Mouse (Mus musculus) T-helper 2 cell (primary cell): ENCODE data around the gene Ms4a4d.
"Not testable (repeated sequence)": the region's sequence is repeated elsewhere in the genome, so short reads cannot be mapped to it uniquely, and the experiment has no call there.

Experiments used
- in situ Hi-C: fragments of 300-600 bp; cut with MboI, MseI; formaldehyde crosslinking; loops from one replicate; pipeline ENCODE4 v1.15.1; 2025; ENCODE audit warnings: high pct_unique_total_duplicates

Ms4a4d gene

DNA sequence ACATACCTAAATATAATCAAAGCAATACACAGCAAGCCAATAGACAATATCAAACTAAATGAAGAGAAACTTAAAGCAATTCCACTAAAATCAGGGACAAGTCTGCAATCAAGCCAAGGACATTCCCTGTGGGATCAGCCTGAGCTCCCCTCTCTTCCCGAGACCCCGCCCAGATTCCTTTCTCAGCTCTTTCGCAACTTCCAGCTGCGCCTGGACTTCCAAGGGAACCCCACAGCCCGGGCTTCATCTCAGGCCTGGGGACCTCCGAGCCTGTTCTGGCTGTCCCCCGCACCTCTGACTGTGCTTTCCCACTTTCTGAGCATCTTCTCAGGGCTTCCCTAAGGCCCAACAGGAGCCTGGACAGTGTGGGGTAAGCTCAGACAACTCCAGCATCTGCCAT, at the start of gene Ms4a4d:
Gene Ms4a4d, plus strand, starts transcription at position 209 of the 400 bp plus-strand sequence.
- in situ Hi-C loops: loop anchor here (10.0 kb wide), 1 partner anchor 182 kb away; no protein-coding TSS in a partner anchor

DNA sequence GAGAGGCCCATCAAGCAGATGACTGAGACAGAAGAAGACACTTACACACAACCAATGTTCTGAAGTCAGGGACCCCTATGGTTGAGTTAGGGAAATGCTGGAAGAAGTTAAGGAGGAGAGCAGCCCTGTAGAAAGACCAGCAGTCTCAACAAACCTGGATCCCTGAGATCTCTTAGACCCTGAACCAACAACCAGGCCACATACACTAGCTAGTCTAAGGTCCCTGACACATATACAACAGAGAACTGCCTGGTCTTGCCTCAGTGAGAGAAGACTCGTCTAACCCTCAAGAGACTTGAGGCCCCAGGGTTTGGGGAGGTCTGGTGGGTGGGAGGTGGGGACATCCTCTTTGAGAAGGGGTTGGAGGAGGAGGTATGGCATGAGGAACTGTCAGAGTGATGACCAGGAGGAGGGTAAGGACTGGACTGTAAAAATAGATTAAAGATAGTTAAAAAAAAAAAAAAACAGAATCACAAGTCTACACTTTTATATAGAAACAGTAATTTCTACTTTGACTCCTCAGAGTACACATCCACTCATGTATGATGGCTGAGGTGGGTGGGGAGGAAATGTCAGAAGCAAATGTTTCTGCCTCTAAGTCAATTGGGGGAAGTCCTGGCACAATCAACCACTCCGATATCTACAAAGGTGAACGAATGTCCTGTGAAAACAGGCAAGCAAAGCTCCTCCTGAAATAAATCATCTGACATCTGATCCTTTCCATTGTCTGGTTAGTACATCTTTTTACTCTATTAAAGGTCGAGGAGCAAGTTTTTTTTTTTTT, 45.0 kb upstream of the Ms4a4d start:
- in situ Hi-C loops: loop anchor here (10.0 to 25.0 kb wide), 2 partner anchors 521 to 737 kb away; no protein-coding TSS in a partner anchor

DNA sequence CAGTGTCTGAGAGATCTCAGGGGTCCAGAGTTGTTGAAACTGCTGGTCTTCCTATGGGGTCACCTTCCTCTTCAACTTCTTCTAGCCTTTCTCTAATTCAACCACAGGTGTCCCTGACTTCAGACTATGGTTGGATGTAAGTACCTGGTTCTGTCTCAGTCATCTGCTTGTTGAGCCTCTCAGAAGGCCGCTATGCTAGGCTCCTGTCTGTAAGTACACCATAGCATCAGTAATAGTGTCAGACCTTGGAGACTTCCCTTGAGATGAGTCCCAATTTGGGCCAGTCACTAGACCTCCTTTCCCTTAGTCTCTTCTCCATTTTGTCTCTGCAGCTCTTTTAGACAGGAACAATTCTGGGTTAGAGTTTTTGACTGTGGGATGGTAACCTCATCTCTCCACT, 43.9 kb upstream of the Ms4a4d start:
- in situ Hi-C loops: loop anchor here (10.0 to 25.0 kb wide), 2 partner anchors 520 to 738 kb away; no protein-coding TSS in a partner anchor

DNA sequence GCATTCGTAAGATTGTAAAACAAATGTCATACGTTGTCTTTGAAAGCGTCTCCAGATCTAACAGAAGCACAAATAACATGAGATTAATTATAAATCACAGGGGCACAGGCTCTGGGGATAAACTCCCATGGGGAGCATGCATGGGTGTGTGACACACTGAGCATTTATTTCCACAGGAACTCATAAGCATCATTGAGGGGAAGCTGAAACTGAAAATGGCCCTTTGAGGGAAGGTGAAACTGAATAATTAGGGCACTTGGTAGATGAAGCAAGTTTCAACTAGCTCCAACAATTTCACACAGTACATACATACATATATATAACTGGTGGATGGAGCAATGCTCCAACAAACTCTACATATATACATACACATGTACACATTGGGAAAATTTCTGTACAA, 42.1 kb upstream of the Ms4a4d start:
- in situ Hi-C loops: loop anchor here (10.0 to 25.0 kb wide), 2 partner anchors 518 to 740 kb away; no protein-coding TSS in a partner anchor

DNA sequence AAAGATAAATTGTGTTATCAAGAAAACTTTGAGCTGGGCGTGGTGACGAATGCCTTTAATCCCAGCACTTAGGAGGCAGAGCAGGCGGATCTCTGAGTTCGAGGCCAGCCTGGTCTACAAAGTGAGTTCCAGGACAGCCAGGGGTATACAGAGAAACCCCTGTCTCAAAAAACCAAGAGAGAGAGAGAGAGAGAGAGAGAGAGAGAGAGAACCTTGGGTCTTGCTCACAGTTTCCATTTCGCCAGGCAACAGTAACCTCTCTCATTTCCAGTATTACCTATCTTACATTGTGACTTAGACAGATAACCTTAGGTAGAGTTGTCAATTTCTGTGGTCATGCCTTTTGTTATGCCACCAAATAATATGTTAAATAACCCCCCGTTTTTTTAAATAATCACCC, 40.2 kb upstream of the Ms4a4d start:
- in situ Hi-C loops: loop anchor here (10.0 to 25.0 kb wide), 2 partner anchors 516 to 742 kb away; no protein-coding TSS in a partner anchor

DNA sequence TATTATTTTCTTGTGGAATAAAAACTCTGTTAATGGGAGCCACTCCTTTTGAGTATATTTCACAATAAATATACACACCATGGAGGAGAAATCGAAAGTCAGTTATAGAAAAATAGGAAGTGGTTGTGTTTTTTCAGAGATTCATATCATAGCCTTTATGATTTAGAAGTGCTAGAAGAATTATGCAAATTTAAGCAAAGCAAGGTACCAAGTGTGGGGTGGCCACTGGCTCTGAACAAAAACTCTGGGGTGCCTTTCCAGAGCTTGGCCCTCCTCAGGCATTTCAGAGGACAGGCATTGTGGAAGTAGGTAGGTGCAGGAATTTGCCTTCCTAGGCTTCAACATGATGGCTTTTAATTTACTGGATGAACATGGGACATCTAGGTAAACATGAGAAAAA, 39.3 kb upstream of the Ms4a4d start:
- in situ Hi-C loops: loop anchor here (10.0 to 25.0 kb wide), 2 partner anchors 515 to 742 kb away; no protein-coding TSS in a partner anchor

DNA sequence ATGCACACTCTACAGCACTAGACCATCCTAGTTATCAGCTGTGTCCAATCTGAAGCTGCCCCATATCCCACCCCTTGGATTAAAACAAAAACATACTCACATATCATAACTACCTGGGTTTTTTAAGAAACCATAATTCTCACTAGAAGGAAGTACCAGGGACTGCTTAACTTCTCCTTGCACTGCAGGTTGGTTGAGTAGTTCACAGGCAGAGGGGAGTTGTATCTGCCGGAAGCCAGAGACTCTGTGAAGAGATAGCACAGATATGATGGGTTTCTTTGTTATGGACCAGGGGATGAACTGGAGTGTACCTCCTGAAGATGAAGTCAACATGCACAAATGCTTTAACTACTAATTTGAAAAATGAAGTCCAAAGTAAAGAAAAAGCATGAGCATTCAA, 35.8 kb upstream of the Ms4a4d start:
- in situ Hi-C loops: no loop called here

DNA sequence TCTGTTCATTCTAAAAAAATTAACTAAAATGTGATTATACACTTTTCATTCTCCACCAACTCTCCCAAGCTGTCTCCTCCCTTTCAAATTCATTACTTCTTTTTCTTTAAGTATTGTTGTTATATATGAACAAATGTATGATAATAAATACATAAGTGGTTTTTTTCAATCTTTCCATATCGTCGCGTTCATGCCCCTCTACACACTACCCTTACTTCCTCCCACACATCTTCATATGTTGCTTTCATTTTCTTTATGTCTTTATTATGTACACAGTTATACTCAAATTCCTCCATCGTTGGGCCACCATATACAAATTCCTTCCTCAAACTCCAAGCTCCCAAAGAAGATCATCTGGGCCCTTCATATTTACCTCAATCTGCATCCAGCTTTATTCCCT, 35.3 kb upstream of the Ms4a4d start:
- in situ Hi-C loops: no loop called here

DNA sequence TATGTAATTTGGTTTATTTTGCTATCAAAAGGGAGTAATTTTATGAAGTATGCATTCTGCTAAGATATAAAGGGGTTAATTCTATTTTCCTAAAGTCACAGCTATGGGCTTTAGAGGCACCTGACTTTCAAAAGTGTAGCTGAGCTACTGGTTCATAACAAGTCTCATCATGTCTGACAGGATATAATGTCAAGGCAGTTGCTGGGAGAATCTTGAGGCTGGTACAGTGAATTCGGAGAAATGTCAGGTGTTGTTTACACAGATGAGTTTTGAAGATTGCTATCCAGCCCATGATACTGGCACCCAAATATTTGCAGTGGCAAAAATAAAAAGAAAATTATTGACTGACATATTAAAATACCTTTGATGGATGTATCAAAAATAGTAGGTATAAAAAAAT, 31.7 kb upstream of the Ms4a4d start:
- in situ Hi-C loops: no loop called here

DNA sequence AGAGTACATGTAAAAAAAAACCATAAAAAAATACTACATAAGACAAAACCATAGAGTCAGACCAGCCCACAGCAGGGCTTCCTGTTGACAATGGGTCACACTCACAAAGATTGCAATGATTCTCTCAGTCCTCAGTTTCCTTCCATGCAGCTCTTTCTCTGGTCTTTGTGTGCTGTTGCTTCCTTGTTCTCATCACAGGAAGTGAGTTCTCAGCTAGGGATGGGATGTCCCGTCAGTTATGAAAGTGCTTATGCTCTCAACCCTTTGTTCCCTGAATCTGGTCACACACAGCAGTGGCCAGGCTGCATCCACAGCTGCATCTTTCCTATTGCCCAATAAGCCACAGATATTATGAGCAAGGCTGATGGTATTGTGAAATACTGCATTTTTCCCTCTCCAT, 23.1 kb upstream of the Ms4a4d start:
- in situ Hi-C loops: no loop called here

DNA sequence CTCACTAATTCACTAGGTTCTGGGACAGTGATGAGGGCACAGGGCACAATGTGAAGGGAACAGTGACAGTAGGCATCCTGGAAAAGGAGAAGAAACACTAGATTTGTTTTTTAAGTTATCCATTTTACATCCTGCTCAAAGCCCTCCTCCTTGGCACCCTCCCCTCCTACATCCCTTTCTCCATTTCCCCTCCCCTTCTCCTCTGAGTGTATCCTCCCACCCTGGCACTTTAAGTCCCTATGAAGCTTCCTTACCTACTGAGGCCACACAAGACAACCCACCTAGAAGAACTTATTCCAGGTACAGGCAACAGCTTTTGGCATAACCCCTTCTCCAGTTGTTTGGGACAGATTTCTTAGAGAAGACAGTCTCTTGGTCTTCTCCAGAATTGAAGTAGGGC, 20.4 kb upstream of the Ms4a4d start, which contains the start of gene Ms4a6b:
Gene Ms4a6b, plus strand, starts transcription at position 267 of the 400 bp plus-strand sequence.
- in situ Hi-C loops: no loop called here

DNA sequence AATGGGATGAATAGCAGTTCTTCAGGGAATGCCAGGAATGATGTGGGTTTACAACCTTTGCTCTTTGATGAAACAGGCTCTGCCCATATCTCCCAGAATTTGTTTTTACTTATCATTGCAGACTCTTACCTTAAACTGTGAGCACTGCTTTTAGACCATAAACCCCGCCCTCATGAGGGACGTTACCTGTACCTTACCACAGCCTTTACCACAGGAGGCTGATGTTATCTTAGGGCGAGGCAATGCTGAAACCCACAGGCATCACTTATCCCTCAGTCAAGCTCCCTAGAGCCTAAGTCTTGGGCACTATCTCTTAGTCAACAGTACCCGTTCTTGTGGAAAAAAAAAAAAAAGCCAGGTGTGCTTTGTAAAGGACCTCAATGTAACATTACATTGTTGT, 19.8 kb upstream of the Ms4a4d start:
- in situ Hi-C loops: no loop called here

DNA sequence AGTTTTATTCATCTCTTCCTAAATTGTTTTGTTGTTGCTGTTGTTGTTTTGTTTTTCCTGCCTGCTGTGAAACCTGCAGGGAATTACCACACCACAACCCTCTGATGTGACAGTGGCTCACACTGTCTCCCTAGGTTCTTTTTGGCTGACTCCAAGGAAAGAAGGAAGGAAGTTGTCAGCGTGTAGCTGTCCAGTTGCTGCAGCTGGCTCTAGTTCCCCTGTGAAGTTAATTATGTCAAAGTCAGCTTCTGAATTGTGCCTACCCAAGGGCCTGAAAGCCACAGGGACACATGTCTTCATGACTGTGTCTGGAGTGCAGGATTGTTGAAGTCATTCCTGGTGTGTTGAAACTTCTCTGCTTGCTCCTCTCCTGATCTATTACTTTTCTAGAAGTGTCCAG, 19.2 kb upstream of the Ms4a4d start:
- in situ Hi-C loops: not testable (repeated sequence)

DNA sequence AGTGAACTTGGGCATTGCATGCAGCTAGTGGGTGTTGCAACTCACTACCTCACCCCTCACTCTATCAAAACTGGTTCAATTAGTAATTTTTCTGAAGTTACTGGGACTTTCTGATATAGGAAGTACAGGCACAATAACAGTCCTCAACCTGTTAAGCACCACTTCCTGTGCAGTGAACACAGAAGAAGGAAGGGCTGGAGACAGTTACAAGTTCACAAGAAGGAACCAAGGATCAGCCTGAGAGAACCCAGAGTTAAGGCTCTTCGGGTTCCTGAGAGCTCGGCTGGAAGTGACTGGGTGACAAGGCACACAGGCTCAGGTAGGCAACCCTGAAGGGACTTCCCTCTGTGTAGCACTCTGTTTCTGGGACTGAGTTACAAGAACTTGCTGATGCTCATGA, 18.2 kb upstream of the Ms4a4d start:
- in situ Hi-C loops: not testable (repeated sequence)

DNA sequence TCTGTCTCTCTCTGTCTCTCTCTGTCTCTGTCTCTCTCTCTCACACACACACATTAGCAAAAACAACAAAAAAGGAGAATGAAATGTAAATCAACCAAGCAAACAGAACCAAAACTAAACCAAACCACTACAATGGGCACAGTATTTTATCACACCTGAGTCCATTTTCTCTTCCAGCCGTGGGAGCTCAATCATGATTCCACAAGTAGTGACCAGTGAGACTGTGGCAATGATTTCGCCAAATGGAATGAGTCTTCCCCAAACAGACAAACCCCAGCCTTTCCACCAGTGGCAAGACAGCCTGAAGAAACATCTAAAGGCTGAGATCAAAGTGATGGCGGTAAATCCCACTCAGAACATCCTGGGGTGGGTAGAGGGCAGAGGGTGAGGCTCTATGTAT, 16.5 kb upstream of the Ms4a4d start:
- in situ Hi-C loops: loop anchor here (10.0 kb wide), 1 partner anchor 1205 kb away; no protein-coding TSS in a partner anchor

DNA sequence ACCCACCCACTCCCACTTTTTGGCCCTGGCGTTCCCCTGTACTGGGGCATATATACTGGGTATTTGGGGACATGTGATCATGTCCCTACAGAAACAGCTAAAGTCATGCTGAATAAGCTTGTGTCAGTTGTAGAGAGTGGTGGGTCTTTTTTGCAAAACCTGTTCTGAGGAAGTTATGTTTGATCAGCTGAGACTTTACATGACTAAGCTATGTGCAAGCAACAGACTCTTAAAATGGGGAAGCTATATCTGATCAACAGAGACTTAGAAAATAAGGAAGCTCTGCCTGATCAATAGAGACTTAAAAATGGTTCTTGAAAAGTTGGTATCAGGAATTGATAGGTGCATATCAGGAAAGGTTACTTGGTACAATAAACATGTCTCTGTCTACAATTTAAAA, 3.2 kb upstream of the Ms4a4d start:
- in situ Hi-C loops: loop anchor here (10.0 kb wide), 1 partner anchor 179 kb away; no protein-coding TSS in a partner anchor

DNA sequence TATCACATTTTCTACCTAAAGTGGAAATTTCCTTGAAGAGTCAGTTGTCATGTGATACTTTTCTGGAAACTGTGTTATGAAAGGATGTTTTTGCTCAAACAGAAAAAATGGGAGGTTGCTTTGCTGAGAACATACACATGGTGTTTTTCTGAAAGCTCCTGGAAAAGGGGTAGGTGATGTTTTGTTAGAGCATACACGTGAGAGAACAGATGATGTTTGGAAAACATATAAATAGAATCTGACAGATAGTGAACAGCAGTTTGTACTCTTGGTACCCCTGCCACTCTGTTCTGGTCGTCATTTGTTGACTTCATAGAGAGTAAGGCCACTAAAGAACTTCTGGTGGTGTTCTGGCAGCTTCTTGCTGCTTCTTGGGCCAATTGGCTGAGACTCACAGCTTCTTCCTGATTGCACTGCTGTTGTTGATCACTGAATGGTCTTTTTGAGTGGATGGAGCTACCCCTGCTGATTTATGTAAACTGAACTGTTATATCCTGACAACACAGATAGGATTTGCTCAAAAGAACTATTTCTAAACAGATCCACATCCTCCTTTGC, 2.6 kb upstream of the Ms4a4d start:
- in situ Hi-C loops: loop anchor here (10.0 kb wide), 1 partner anchor 179 kb away; no protein-coding TSS in a partner anchor

DNA sequence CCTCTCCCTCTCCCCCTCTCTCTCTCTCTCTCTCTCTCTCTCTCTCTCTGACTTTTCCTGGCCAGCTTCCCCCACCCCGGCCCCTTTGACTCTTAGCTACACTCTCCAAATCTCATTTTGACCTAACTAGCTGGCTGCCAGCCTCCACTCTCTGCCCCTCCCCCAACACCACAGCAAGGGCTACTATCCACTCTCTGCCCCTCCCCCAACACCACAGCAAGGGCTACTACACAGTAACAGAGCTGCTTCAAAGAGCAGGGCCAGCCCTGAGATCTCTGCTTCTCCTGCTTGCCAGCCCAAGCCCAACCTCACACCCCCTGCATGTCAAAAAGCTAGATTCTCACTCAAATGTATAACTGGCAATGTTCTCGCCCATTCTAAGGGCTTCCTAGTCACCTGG, 735 bp downstream of the Ms4a4d start:
- in situ Hi-C loops: loop anchor here (10.0 kb wide), 1 partner anchor 183 kb away; no protein-coding TSS in a partner anchor

DNA sequence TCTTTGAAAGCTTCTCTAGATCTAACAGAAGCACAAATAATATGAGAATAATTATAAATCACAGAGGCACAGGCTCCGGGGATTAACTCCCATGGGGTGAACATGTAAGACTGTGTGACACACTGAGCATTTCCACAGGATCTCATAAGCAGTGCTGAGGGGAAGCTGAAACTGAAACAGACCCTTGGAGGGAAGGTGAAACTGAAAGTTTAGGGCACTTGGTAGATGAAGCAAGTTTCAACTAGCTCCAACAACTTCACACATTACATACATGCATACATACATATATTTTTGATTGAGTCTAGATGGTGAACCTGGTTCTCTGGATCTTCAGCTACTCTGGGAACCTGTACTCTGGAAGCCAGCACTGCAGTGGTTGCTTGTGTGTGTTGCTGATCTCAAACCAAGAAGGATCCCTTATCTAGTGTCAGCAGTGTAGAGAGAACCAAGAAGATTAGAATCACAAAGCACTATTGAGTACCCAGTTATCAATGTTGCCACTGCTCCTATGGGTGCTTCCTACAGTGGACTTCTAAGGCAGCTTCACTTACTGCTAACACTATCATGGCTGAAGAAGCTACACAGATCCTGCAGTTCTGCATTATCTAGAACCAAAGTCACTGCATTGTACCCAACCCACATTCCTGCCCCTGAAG, 3.7 kb downstream of the Ms4a4d start:
- in situ Hi-C loops: loop anchor here (5.0 kb wide), 1 partner anchor 42 kb away; no protein-coding TSS in a partner anchor

DNA sequence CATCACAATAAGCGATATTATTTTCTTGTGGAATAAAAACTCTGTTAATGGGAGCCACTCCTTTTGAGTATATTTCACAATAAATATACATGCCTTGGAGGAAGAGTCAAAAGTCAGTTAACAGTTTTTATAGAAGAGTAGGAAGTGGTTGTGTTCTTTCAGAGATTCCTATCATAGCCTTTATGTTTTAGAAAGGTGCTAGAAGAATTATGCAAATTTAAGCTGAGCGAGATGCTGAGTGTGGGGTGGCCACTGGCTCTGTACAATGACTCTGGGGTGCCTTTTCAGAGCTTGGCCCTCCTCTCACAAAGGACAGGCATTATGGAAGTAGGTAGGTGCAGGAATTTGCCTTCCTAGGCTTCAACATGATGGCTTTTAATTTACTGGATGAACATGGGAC, 7.8 kb downstream of the Ms4a4d start:
- in situ Hi-C loops: loop anchor here (5.0 kb wide), 1 partner anchor 38 kb away; no protein-coding TSS in a partner anchor

DNA sequence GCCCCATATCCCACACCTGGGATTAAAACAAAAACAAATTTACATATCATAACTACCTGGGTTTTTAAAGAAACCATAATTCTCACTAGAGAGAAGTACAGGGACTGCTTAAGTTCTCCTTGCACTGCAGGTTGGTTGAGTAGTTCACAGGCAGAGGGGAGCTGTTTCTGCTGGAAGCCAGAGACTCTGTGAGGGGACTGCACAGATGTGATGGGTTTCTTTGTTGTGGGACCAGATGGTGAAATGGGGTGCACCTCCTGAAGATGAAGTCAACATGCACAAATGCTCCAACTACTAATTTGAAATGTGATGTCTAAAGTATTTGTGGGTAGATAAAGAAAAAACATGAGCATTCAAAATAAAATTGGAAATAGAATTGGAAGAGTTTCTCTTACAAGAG, 11.3 kb downstream of the Ms4a4d start:
- in situ Hi-C loops: no loop called here

DNA sequence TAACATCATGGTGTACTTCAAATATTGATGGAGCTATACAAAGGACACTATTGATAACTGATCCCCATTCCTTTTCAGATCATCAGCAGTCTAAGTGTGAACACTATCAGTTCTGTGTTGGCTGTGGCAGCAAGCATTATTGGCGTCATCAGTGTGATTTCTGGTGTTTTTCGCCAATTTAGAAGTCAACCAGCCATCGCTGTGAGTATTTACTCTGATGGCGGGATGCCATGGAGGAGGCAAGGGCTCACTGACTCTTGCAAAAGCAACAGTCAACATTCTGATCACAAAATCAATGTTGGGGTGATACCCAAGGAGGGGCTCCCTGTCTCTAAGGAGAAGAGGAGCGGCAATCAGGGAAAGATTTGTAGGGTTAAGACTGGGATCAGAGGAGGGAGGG, 18.1 kb downstream of the Ms4a4d start:
- in situ Hi-C loops: no loop called here
